Mouse (Mus musculus) cortical plate, adult 2 months (tissue): ENCODE results near the gene Rsc1a1.

Source experiments
- CTCF ChIP-seq: fragments of 200-500 bp; IDR thresholded peaks from 2 replicates; pipeline ENCODE4 v1.5.1; 2011; ENCODE audit warnings: mild to moderate bottlenecking, control low read depth, low read length; ENCODE audit not compliant: insufficient read depth; ENCODE audit errors: extremely low read depth
- POLR2A ChIP-seq: fragments of 200-500 bp; IDR thresholded peaks from 2 replicates; pipeline ENCODE4 v1.6.1; 2011; ENCODE audit warnings: mild to moderate bottlenecking, low read length, control low read depth; ENCODE audit not compliant: insufficient read depth; ENCODE audit errors: extremely low read depth

- TF ChIP-seq CTCF (no peak), POLR2A (no peak)
These were observed 37.1 kb downstream of the Rsc1a1 start for GRCm38 (mm10) chr4:141648262-141648661.
